Mouse (Mus musculus): ENCODE data around the gene C130050O18Rik.

DNA sequence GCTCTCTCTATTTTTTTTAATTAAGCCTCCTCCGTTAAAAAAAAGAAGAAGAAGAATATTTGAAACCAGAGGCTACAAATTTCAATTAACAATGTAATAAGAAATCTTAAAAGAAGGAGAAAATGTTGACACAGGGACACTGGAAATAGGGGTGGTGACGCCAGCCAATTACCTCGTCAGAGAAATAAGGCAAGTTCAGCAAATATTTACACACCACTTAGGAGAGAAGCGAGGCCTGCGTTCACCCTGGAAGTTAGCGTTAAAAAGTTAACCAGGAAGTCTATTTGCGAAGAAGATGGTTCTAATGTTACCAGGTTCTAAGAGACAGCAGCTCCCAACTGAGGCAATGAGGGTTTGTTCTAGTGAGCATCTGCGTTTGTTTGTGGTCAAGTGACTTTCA is 52.2 kb downstream of the C130050O18Rik start:
- TF ChIP-seq CTCF (IDR thresholded peaks at IDR 0.05; ENCODE audit: low read depth) (no peak), EP300 (IDR thresholded peaks at IDR 0.05; ENCODE audit: low read depth) (no peak)

All from liver, postnatal 0 days (tissue).